Mouse (Mus musculus) frontal cortex, postnatal 36 days (tissue): ENCODE data around the gene Sp2.

Experiments used
- DNase-seq, 2 experiments: peaks; one replicate each; pipeline ENCODE4 v3.0.0; 2022; ENCODE audit warnings: low spot score in 2 of 2

Gene Sp2

DNA sequence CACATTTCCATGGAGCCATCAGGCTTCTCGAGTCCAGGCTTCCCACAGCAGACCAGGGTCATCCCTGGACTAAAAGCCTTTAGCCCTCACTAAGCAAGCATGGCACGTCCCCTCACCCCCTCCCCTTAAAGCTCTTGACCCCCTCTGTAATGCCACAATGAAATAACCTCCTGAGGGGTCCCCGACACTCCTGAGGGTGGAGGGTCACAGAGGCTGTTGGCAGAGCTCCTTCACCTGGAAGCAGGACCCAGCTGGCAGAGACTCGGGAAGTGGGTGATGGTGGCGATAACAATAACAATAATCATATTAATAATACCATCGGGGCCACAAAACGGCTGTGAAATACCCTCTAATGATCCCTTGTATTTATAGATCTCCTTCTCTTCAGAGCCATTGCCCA is at the start of gene Sp2:
Sp2 (minus strand) TSS at position 101 of the 400 bp plus-strand sequence.
- DNase-seq, result no peak

DNA sequence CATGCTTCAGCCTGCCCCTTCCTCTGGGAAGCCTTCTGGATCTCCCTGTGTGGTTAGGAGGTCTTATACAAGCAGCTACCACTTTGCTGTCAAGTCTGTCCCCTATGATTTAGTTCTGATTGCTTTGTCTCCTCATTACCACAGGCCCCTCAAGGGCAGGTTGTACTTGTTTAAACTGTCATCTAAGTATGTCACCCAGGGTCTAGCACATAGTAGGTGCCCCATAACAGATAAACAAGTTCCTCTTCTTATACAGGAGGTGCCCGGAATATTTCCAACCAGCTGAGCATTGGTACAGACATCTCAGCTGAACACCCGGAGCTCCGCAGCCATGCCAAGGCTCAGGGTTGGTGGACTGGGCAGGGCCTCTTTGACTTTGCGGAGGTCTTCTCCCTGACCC is 49.7 kb upstream of the Sp2 start:
- DNase-seq, result no peak

DNA sequence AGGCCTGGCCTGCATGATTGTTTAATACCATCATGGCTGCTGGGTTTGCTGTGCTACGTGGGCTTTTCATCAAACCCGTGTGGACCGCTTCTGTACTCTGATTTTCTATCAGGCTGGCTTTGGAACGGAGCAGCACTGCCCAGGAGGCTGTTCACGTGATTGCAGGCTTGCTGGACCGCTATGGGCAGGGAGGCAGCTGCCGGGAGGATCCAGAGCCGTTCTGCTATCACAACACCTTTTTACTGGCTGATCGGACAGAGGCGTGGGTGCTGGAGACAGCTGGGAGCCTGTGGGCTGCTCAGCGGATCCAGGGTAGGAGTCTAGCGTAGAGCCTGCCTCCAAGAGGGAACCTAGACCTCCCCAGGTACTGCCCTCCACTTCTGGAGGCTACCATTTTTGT is 49.2 kb upstream of the Sp2 start:
- no peak for DNase-seq

DNA sequence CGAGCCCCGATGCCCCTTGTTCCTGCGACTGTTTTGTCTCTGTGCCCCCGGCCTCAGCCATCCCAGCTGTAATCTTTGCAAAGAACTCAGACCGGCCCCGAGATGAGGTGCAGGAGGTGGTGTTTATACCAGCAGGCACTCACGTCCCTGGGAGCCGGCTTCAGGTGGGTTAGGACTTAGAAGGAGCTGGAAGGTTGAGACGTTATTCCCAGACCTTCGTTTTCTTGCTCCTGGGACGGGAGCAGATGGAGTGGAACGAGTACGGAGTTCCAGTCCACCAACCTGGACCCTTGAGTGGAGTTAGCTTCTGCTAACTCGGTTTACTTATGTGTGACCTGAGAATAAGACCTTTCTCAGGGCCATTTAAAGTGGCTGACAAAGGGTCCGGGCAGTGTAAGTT is 47.7 kb upstream of the Sp2 start:
- no peak for DNase-seq

DNA sequence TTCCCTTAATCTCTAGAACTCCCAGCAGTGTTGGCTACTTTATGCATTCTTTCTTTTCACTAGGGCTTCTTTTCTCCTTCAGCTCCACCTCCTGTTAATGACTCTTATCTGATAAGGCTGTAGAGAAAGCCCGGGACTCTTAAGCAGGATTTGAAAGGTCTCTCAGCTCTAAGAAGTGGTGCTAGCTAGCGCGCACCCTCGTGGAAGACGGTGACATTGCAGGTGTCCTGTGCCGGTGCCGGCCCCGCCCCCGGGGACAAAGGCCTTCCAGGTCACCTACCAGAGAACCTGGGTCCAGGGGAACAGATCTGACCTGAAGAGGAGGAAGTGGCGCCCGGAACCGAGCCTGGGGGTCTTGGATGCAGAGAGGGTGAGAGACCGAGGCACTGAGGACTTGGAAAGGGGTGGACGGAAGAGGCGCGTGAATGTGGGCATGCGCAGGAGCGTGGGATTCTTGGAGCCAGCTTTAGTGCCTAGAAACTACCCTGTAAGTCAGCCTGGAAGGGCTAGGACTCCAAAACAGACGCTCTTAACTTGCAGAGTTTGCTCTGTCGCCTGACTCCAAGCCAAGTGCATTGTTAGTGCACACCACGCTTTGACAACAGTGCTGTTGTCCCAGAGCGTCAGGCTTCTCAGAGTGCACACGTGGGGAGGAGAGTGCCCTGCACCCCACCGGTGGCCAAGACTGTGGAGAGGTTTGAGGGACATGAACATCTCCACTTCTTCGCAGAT is 47.1 kb upstream of the Sp2 start, which contains the start of gene Scrn2:
Scrn2 (plus strand) TSS at position 253 of the 732 bp plus-strand sequence.
- DNase-seq, result peak; percentile 80

DNA sequence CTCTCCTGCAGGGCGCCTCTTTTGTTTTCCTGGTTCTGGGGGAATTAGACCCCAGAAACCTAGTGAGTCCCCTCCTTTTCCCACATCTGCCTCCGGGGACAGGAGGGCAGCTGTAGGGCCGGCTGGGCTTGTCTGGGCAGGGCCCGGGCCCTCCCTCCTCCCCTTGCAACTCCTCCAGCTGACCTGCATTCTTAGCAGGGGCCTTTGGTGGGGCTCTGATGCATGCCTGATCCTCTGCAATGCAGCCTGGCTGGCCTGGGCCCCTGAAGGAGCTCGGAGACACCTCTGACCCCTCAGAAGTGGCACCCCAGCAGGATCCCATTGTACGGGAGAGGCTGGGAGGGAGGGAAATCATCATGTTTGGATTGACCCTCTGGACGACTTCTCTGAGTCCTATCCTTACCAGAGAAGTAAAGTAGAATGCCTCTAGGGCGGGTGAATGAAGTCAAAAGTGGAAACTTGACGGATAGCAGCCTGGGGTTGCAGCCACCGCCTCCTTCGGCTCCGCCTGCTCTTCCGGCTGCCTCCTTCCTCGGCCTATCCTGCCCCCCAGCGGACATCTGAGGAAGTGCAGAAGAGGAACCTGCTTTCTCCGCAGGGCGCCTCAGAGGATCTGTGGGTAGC is 43.1 kb upstream of the Sp2 start:
- DNase-seq, result peak; percentile 83

- DNase-seq, result no peak
Observed at GRCm38 (mm10) chr11:97024977-97025376, 42.2 kb upstream of the Sp2 start.

GRCm38 (mm10) chr11:97021873-97022484 is 39.2 kb upstream of the Sp2 start:
- DNase-seq, result peak; percentile 39 to 48

- no peak for DNase-seq
Observed at GRCm38 (mm10) chr11:97021121-97021765, 38.5 kb upstream of the Sp2 start.

GRCm38 (mm10) chr11:97019345-97019708 is 36.6 kb upstream of the Sp2 start:
- DNase-seq, result no peak

DNA sequence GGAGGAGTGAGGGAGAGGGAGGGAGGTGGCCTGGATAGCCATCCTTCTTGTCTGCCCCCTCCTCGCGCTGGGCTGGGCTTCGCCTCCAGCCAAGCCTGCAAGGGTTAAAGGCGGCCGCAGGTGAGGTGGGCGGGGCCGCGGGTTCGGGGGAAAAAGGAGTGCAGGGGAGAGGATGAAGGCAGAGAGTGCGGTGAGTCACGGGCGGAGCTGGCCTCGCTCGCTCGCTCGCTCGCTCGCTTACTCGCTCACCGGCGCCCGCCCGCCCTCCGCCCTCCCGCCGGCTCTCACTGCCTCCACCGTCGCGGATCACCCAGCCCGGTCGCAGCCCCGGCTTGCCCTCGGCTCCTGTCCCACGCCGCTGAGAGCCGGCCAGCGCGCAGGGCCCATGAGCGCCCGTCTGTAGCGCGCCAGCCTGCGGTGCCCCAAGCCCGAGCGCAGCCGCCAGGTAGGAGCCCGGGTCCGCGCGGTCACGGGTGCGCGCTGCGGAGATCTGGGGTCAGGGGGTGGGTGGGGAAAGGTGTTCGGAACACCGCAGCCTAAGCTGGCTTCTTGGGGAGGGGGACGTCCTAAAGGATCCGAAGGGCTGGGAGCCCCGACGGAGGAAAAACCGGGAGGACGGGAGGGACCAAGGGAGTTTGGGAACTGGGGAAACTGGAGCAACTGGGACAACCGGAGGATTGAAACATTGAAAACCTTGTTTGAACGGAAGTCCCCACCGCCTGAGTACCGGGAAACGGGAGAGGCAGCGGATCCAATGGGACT is 36.0 kb upstream of the Sp2 start:
- DNase-seq, result no peak

- no peak for DNase-seq
Observed at GRCm38 (mm10) chr11:97017696-97018582, 35.2 kb upstream of the Sp2 start.

GRCm38 (mm10) chr11:97013121-97013670 is 30.4 kb upstream of the Sp2 start, which contains the start of gene Sp6:
Gene Sp6 (plus strand): TSS chr11:97013394.
- DNase-seq, result no peak

GRCm38 (mm10) chr11:97009198-97009790 is 26.5 kb upstream of the Sp2 start:
- DNase-seq, result no peak

- DNase-seq, result no peak
Observed at GRCm38 (mm10) chr11:97007093-97007794, 24.5 kb upstream of the Sp2 start.

GRCm38 (mm10) chr11:97003170-97003569 is 20.4 kb upstream of the Sp2 start:
- DNase-seq, result no peak

DNA sequence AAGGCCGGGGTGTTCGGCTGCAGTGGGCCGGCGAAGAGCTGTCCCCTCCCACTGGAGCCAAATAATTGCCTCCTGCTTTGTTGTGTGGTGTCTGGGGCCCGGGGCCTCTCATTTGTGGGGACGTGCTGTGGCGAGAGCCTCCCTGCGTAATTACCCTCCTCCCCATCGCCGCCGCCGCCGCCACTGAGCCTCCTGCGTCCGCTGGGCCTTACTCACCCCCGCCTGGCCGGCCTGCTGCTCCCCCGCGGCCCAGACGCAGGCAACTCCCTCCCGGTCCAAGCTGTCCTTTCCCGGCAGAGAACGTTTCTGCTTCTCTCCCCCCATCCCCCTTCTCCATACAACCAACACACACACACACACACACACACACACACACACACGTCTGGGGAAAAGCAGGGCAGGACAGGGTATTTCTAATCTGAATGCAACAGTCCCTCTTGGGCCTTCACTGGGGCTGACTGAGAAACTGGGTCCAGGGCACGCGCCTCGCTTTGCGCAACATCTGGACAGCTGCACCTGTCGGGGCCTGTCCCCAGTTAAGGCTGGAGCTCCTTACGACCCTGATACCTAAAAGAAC is 14.7 kb upstream of the Sp2 start:
- no peak for DNase-seq

DNA sequence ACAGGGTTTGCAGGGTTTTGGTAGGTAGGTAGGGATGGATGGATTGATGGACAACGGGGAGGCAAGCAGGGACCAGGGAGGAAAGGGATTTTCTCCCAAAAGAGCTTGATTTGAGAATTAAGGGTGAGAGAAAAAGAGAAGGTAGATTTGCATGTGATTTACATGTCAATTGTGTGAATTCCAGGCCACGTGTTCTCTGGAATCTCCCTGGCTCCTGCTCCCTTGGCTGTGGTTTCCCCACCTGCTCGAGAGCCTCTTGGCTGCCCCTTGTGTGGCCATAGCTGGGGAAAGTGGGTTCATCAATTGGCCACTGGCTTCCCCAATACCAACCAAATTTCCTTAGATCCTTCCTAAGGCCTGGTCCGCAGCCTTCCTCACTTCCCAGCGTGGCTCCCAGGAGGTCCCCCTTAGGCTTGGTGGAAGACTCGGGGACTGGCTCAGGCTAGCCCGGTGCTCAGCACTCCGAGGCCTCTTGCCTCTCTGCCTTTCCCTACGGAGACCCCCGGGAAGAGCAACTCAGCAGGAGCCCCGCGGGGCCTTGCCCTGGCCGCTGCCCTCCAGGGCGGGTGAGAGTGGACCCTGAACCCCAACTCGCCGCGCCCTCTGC is 14.1 kb upstream of the Sp2 start:
- no peak for DNase-seq
